18 mouse cellular contexts compared by ENCODE assay signal in genomic region chr2:165561861-165562260, GRCm38 (mm10).
"Had no signal": no experiment of that assay in that cellular context is flagged by ENCODE, and none has a peak within 500 bp of the region (broad histone marks: within the 10 kb centered on the region; RNA-seq: fewer than 3 reads in every experiment).

No protein-coding gene starts in this region.

- H3K9me3 ChIP-seq: midbrain, embryonic 10.5 days; midbrain, embryonic 12.5 days; neural tube, embryonic 13.5 days; neural tube, embryonic 15.5 days had no signal

- H3K9ac ChIP-seq: lung, embryonic 14.5 days; midbrain, embryonic 12.5 days; neural tube, embryonic 13.5 days; neural tube, embryonic 15.5 days had no signal

- DNase-seq: lung, adult 18-20 months; lung, embryonic 14.5 days; lung, postnatal 10 days; lung, postnatal 4 days; midbrain, embryonic 14.5 days; right cerebral cortex, adult 18-20 months; right cerebral cortex, postnatal 25 days; right cerebral cortex, postnatal 4 days; spleen, adult 18-20 months; thymus, adult 18-20 months; thymus, postnatal 14 days; thymus, postnatal 36 days had no signal

- H3K36me3 ChIP-seq: midbrain, embryonic 10.5 days; midbrain, embryonic 12.5 days; neural tube, embryonic 13.5 days; neural tube, embryonic 15.5 days had no signal

- H3K27me3 ChIP-seq: neural tube, embryonic 15.5 days had no signal

- ATAC-seq: midbrain, embryonic 16.5 days had no signal

- H3K4me2 ChIP-seq: lung, embryonic 14.5 days; midbrain, embryonic 12.5 days; neural tube, embryonic 13.5 days; neural tube, embryonic 15.5 days had no signal

- H3K4me3 ChIP-seq: midbrain, embryonic 10.5 days; midbrain, embryonic 12.5 days; myocyte; neural tube, embryonic 13.5 days; neural tube, embryonic 15.5 days had no signal

- H3K27ac ChIP-seq: midbrain, embryonic 10.5 days; midbrain, embryonic 12.5 days; neural tube, embryonic 13.5 days; neural tube, embryonic 15.5 days had no signal
